Mouse (Mus musculus) lung, postnatal 0 days (tissue): ENCODE results near the gene Ppp3cb. TPM values are rescaled to one million over a fixed set of nuclear protein-coding genes. Genes with fewer than 3 reads are reported as not detected.

ENCODE experiments used
- ATAC-seq: fragments of 200-750 bp; cut with Nextera tagmentation; 2 replicates; pipeline ENCODE4 v1.8.0; 2017; ENCODE audit warnings: moderate library complexity
- DNase-seq: peaks from one replicate; pipeline ENCODE4 v3.0.0-alpha.2; 2016; ENCODE audit warnings: low spot score
- H3K27ac ChIP-seq: fragments of 300-500 bp; sonication (generic); 2 replicates; pipeline ENCODE4 v1.5.1; 2014; ENCODE audit warnings: antibody characterized with exemption, mild to moderate bottlenecking, low read length, mixed read lengths
- H3K27me3 ChIP-seq: fragments of 300-500 bp; sonication (generic); replicated peaks from 2 replicates; pipeline ENCODE4 v1.6.1; 2014; ENCODE audit warnings: low read length, mixed read lengths; ENCODE audit not compliant: insufficient read depth
- H3K36me3 ChIP-seq: fragments of 300-500 bp; sonication (generic); 2 replicates; pipeline ENCODE4 v1.6.1; 2014; ENCODE audit warnings: low read length, mixed read lengths; ENCODE audit not compliant: insufficient read depth
- H3K4me1 ChIP-seq: fragments of 300-500 bp; sonication (generic); 2 replicates; pipeline ENCODE4 v1.6.1; 2014; ENCODE audit warnings: antibody characterized with exemption, low read depth, low read length, mixed read lengths; ENCODE audit not compliant: insufficient read depth
- H3K4me2 ChIP-seq: fragments of 300-500 bp; sonication (generic); replicated peaks from 2 replicates; pipeline ENCODE4 v1.6.1; 2014; ENCODE audit warnings: low read depth, mild to moderate bottlenecking, low read length, moderate library complexity, mixed read lengths
- H3K4me3 ChIP-seq: fragments of 300-500 bp; sonication (generic); 2 replicates; pipeline ENCODE4 v1.5.1; 2014; ENCODE audit warnings: low read depth, low read length
- H3K9ac ChIP-seq: fragments of 300-500 bp; sonication (generic); replicated peaks from 2 replicates; pipeline ENCODE4 v1.6.1; 2014; ENCODE audit warnings: low read depth, mild to moderate bottlenecking
- H3K9me3 ChIP-seq: fragments of 300-500 bp; sonication (generic); 2 replicates; pipeline ENCODE4 v1.6.1; 2016; ENCODE audit warnings: low read length, mixed read lengths
- CTCF ChIP-seq: IDR thresholded peaks from 2 replicates; pipeline ENCODE4 v1.5.1; 2016; ENCODE audit warnings: antibody characterized with exemption, mild to moderate bottlenecking
- EP300 ChIP-seq: IDR thresholded peaks from 2 replicates; pipeline ENCODE4 v1.6.1; 2016; ENCODE audit warnings: antibody characterized with exemption, mild to moderate bottlenecking, control low read depth
- WGBS: fragments of 180-500 bp; shearing (Covaris S2); extraction: QIAGEN DNeasy Blood & Tissue Kit; methylation state at CpG from one replicate; pipeline ENCODE4 v1.1.7; 2014; 5-methylcytosine and 5-hydroxymethylcytosine counted together
- polyA plus RNA-seq: library from polyadenylated mRNA; unstranded; fragments of >200 nt; fragmentation: Nextera tagmentation; extraction: Ambion mirVana; gene quantifications from 2 replicates; pipeline ENCODE4 v1.2.1, GENCODE M21; 2015

The Ppp3cb gene
- polyA plus RNA-seq, 1 experiment from 2014 or later = 24.2 TPM

DNA sequence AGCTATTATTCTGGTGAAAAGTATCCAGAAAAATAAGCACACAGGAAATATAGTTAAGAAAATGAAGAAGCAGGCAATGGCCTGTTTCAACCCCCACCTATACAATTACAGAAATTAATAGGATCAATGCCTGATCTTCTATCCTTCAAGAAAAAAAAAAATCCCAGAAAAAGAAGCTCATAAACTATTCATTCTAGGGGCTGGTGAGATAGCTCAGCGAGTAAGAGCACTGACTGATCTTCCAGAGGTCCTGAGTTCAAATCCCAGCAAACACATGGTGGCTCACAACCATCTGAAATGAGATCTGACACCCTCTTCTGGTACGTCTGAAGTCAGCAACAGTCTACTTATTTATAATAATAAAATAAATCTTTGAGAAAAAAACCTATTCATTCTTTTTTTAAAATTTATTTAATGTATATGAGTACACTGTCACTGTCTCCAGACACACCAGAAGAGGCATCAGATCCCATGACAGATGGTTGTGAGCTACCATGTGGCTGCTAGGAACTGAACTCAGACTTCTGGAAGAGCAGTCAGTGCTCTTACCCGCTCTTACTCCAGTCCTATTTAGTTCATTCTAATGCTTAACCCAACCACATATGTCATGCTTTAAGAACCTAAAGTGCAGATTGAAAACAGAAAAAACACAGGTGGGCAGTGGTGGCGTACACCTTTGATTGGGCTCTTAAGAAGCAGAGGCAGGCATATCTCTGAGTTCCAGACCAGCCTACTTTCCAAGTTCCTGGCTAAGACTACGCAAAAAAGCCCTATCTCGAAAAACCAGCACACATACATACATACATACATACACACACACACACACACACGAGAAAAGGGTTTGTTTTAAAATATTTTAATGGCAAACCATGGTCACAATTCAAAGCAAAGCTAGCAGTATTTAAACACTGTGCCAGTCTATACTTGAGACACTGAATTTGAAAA is 1.6 kb downstream of the Ppp3cb start:
- Histone ChIP-seq H3K4me3 (peak overlapping the region; percentile 67), H3K4me1 (peaks cover 3% of the 10 kb centered on the region; the same call in 1 of the 2 replicates), H3K9me3 (no peaks in the 10 kb centered on the region), H3K9ac (no peak overlapping the region), H3K36me3 (peaks cover 9% of the 10 kb centered on the region; the same call in 1 of the 2 replicates), H3K4me2 (peak overlapping the region; percentile 54), H3K27me3 (no peaks in the 10 kb centered on the region), H3K27ac (0 out of 2 replicates have a peak overlapping the region, but pooled peaks have one; percentile 99)
- TF ChIP-seq EP300 (no peak), CTCF (no peak)
- WGBS = 55% methylated on average over 7 of the region's 7 CpGs
- ATAC-seq (no peak), DNase-seq (no peak)

DNA sequence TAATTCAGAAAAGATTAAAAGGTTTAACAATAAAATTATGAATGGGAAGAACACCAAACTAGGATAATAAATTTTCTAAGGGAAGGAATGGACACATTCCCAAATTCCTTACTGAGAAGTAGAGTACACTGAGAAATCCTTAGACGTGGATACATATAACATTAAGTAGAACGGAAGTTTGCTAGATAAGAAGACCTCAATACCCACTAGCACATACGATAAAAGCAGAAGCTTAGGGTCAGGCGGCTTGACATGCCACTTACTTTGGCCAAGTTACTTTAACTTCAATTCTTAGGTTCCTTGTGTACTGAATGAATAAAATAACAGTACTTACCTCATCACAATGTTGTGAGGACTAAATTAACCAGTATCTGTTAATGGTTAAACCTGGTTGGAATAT is 16.7 kb downstream of the Ppp3cb start:
- DNase-seq = no peak
- Histone ChIP-seq H3K9me3 (no peaks in the 10 kb centered on the region), H3K27ac (no peak overlapping the region), H3K4me2 (no peak overlapping the region), H3K9ac (no peak overlapping the region), H3K27me3 (no peaks in the 10 kb centered on the region), H3K4me3 (no peak overlapping the region), H3K36me3 (no peaks in the 10 kb centered on the region), H3K4me1 (no peaks in the 10 kb centered on the region)
- 85% methylated on average over 4 of the region's 4 CpGs for WGBS
- no peak for ATAC-seq
- TF ChIP-seq CTCF = no peak
- TF ChIP-seq EP300 = no peak

DNA sequence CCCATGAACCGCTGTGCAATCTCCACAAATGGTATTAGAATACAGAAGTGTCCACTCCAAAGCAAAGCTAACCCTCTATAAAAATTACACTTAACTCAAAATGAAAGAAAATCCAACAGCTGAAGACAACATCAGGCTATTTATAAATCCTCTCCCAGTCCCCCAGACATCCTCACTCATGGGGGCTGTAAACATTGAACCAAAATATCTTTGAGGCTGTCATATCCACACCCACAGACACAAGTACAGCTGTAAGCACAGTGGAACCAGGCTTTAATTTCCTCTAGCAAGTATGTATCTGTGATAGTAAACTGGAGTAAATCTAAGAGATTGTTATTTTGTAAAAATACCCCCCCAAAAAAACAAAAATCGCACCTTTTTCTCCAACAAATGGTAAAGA is 26.2 kb downstream of the Ppp3cb start:
- no peaks in the 10 kb centered on the region for H3K9me3 ChIP-seq
- H3K9ac ChIP-seq = no peak overlapping the region
- H3K4me3 ChIP-seq = no peak overlapping the region
- no peaks in the 10 kb centered on the region for H3K27me3 ChIP-seq
- DNase-seq = no peak
- WGBS = 99% methylated on average over 2 of the region's 2 CpGs
- H3K4me2 ChIP-seq = no peak overlapping the region
- ATAC-seq = no peak
- no peaks in the 10 kb centered on the region for H3K4me1 ChIP-seq
- TF ChIP-seq EP300 (no peak), CTCF (no peak)
- no peaks in the 10 kb centered on the region for H3K36me3 ChIP-seq
- no peak overlapping the region for H3K27ac ChIP-seq

DNA sequence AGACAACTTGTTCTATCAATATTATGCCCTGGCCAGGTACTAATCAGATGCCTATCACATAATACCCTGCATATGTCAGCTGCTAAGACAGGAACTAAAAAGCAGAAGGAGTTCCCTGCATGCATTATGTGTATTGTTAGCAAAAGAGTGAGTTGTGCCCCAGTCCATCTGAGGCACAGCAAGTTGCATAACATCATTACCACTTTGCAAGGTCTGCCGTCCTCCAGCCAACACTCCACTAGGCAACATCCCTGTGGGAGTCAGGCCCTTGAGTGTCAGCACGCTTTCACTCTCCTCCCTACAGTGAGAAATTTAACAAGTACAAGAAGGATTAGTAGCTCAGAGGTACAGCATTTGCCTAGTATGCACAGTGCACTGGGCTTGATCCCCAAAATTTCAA is 37.9 kb downstream of the Ppp3cb start:
- Histone ChIP-seq H3K9me3 (no peaks in the 10 kb centered on the region), H3K9ac (no peak overlapping the region), H3K27ac (no peak overlapping the region), H3K4me1 (no peaks in the 10 kb centered on the region), H3K36me3 (0 out of 2 replicates have a peak, but pooled peaks cover 5% of the 10 kb centered on the region), H3K4me3 (no peak overlapping the region), H3K27me3 (no peaks in the 10 kb centered on the region), H3K4me2 (no peak overlapping the region)
- TF ChIP-seq EP300 (no peak), CTCF (no peak)
- no peak for ATAC-seq
- DNase-seq = no peak
- WGBS = 72% methylated on average over 2 of the region's 2 CpGs

DNA sequence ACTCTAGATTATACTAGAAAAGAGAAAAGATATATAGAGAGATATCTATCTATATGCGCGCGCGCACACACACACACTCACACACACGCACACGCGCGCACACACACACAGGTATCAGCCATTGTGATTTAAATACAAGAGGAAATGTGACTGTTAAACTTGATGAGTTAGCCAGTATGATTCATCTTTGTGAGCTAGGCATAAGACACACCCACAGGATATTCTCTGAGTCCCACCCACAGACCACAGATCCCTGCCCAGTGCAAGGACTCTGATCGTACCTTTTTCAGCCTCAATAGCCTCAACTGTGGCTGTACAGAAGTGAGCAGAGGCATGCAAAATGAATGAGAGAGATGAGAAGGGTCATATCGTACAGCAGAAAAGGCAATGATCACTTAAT is 43.4 kb downstream of the Ppp3cb start:
- Histone ChIP-seq H3K27me3 (no peaks in the 10 kb centered on the region), H3K4me1 (no peaks in the 10 kb centered on the region), H3K36me3 (no peaks in the 10 kb centered on the region), H3K4me3 (no peak overlapping the region), H3K4me2 (no peak overlapping the region), H3K27ac (no peak overlapping the region), H3K9me3 (no peaks in the 10 kb centered on the region), H3K9ac (no peak overlapping the region)
- DNase-seq (peak; percentile 34), ATAC-seq (peak; percentile 49; the same call in 1 of the 2 replicates)
- 90% methylated on average over 10 of the region's 10 CpGs for WGBS
- no peak for TF ChIP-seq CTCF
- TF ChIP-seq EP300 = no peak

DNA sequence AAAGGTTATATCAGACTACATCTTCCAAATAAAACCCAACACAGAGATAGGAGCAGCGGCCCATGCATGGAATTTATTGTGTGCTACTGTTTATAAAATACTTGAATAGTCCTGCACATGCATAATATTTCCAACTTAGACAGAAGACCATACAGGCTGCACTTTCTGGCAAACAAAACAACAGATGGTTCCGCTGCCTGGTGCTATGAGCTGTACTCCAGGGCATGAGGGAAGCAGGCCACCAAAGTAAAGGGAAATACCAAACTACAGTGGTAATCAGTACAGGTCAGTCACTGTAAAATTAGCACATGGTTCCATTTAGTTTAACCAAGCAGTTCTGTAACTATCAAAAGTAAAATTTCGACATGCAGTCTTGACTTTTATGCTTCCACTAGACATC is 46.4 kb downstream of the Ppp3cb start:
- H3K9me3 ChIP-seq = no peaks in the 10 kb centered on the region
- H3K27ac ChIP-seq = no peak overlapping the region
- H3K9ac ChIP-seq = no peak overlapping the region
- peaks cover 8% of the 10 kb centered on the region for H3K36me3 ChIP-seq
- H3K27me3 ChIP-seq = no peaks in the 10 kb centered on the region
- no peaks in the 10 kb centered on the region for H3K4me1 ChIP-seq
- H3K4me2 ChIP-seq = no peak overlapping the region
- H3K4me3 ChIP-seq = no peak overlapping the region
- ATAC-seq (no peak), DNase-seq (no peak)
- 87% methylated on average over 3 of the region's 3 CpGs for WGBS
- no peak for TF ChIP-seq CTCF
- no peak for TF ChIP-seq EP300
